Mouse (Mus musculus) midbrain, embryonic 12.5 days (tissue): ENCODE results near the gene Alox5ap. TPM values are rescaled to one million over a fixed set of nuclear protein-coding genes. Genes with fewer than 3 reads are reported as not detected.

Source experiments
- ATAC-seq: fragments of 200-750 bp; cut with Nextera tagmentation; 2 replicates; pipeline ENCODE4 v1.8.0; 2017; ENCODE audit warnings: low read depth, moderate TSS enrichment, moderate library complexity; ENCODE audit not compliant: low FRiP score
- H3K27ac ChIP-seq: fragments of 300-500 bp; sonication (generic); replicated peaks from 2 replicates; pipeline ENCODE4 v1.5.1; 2016; ENCODE audit warnings: mild to moderate bottlenecking
- H3K27me3 ChIP-seq: fragments of 300-500 bp; sonication (generic); 2 replicates; pipeline ENCODE4 v1.6.1; 2016; ENCODE audit warnings: mild to moderate bottlenecking
- H3K36me3 ChIP-seq: fragments of 300-500 bp; sonication (generic); 2 replicates; pipeline ENCODE4 v1.6.1; 2016
- H3K4me1 ChIP-seq: fragments of 300-500 bp; sonication (generic); 2 replicates; pipeline ENCODE4 v1.6.1; 2016
- H3K4me2 ChIP-seq: fragments of 300-500 bp; sonication (generic); replicated peaks from 2 replicates; pipeline ENCODE4 v1.6.1; 2016; ENCODE audit warnings: mild to moderate bottlenecking, moderate library complexity
- H3K4me3 ChIP-seq: fragments of 300-500 bp; sonication (generic); 2 replicates; pipeline ENCODE4 v1.5.1; 2016; ENCODE audit warnings: mild to moderate bottlenecking
- H3K9ac ChIP-seq: fragments of 300-500 bp; sonication (generic); replicated peaks from 2 replicates; pipeline ENCODE4 v1.6.1; 2016; ENCODE audit warnings: mild to moderate bottlenecking, moderate library complexity
- H3K9me3 ChIP-seq: fragments of 300-500 bp; sonication (generic); 2 replicates; pipeline ENCODE4 v1.6.1; 2016; ENCODE audit warnings: mild to moderate bottlenecking
- WGBS: fragments of 180-500 bp; shearing (Covaris S2); methylation state at CpG from one replicate; pipeline ENCODE4 v1.1.7; 2016; 5-methylcytosine and 5-hydroxymethylcytosine counted together
- polyA plus RNA-seq: library from polyadenylated mRNA; unstranded; fragments of >200 nt; fragmentation: Nextera tagmentation; extraction: Ambion mirVana; gene quantifications from 2 replicates; pipeline ENCODE4 v1.2.1, GENCODE M21; 2016

The Alox5ap gene
- polyA plus RNA-seq, 1 experiment from 2014 or later: 6.5 TPM

DNA sequence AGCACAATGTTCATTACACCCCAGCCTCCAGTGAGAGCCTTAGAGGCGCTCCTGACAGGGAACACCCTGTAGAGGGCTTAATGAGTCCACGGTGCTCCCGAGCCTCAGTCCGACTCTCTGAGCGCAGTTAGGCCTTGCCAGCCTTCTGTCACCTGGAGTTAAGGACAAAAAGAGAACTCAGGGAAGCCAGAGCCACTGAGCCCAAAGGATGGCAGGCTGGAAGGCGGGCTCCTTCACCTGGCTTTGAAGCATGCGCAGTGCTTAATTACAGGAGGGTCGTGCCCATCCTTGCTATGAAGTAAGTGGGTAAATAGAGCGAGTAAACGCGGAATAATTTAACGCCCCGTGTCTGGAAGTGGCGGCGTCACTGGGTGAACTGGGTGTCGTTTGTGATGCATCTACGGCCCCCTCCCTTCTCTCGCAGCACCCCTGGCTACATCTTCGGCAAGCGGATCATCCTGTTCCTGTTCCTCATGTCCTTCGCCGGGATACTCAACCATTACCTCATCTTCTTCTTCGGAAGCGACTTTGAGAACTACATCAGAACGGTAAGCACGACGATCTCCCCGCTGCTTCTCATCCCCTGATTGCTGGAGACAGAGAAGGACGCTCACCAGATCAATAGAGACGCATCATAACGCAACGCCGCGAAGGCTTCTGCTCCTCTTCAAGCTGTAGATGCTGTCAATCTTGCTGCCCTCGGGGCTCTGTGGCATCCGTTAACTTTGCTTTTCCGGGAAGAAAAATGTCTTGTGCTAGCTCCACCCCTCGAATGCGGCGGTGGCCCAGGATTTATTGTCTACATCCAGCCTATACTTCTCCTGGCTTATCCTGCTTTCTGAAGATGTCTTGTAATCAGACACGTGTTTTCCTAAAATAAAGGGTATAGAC lies 22.8 kb downstream of the Alox5ap start:
- H3K27ac ChIP-seq: no peak overlapping the region
- H3K4me1 ChIP-seq: peaks cover 8% of the 10 kb centered on the region; the same call in 1 of the 2 replicates
- H3K9ac ChIP-seq: peak overlapping the region; percentile 16; the same call in 1 of the 2 replicates
- H3K9me3 ChIP-seq: peaks cover 8% of the 10 kb centered on the region; the same call in 1 of the 2 replicates
- ATAC-seq: no peak
- peaks cover 26% of the 10 kb centered on the region for H3K27me3 ChIP-seq
- H3K4me3 ChIP-seq: peak overlapping the region; percentile 35
- peak overlapping the region; percentile 53 for H3K4me2 ChIP-seq
- 24% methylated on average over 41 of the region's 41 CpGs for WGBS
- H3K36me3 ChIP-seq: no peaks in the 10 kb centered on the region

- Histone ChIP-seq H3K27ac (no peak overlapping the region), H3K27me3 (peaks cover 19% of the 10 kb centered on the region; the same call in 1 of the 2 replicates), H3K4me3 (no peak overlapping the region), H3K36me3 (no peaks in the 10 kb centered on the region), H3K9ac (no peak overlapping the region), H3K4me1 (peaks cover 8% of the 10 kb centered on the region; the same call in 1 of the 2 replicates), H3K4me2 (no peak overlapping the region), H3K9me3 (no peaks in the 10 kb centered on the region)
- no peak for ATAC-seq
- WGBS: 89% methylated on average over 5 of the region's 5 CpGs
Observed at GRCm38 (mm10) chr5:149291266-149291665, 26.7 kb downstream of the Alox5ap start.

DNA sequence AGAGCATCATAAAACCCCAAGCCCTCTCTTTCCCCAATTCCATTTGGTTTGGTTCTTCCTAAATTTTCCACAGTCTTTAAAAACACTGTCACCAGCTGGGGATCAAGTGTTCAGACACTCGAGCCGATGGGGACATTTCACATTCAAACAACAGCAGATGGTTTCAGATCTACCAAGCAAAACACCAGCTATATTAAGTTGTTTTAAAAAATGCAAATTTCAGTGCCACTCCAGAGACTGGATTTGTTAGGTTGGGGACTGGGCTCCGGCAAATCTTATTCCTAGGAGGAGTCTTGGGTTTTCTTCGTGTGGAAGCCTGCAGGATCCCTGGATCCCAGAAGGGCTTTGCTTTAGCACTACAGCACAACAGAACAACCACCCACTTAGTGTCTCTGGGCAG lies 28.5 kb downstream of the Alox5ap start:
- 70% methylated on average over 4 of the region's 4 CpGs for WGBS
- Histone ChIP-seq H3K9ac (no peak overlapping the region), H3K27me3 (peaks cover 4% of the 10 kb centered on the region; the same call in 1 of the 2 replicates), H3K4me3 (no peak overlapping the region), H3K36me3 (no peaks in the 10 kb centered on the region), H3K4me1 (no peaks in the 10 kb centered on the region), H3K9me3 (peaks cover 5% of the 10 kb centered on the region; the same call in 1 of the 2 replicates), H3K27ac (no peak overlapping the region), H3K4me2 (no peak overlapping the region)
- ATAC-seq: no peak

- no peak overlapping the region for H3K4me3 ChIP-seq
- ATAC-seq: no peak
- WGBS: 95% methylated on average over 6 of the region's 6 CpGs
Observed at GRCm38 (mm10) chr5:149296808-149297207, 32.2 kb downstream of the Alox5ap start.

DNA sequence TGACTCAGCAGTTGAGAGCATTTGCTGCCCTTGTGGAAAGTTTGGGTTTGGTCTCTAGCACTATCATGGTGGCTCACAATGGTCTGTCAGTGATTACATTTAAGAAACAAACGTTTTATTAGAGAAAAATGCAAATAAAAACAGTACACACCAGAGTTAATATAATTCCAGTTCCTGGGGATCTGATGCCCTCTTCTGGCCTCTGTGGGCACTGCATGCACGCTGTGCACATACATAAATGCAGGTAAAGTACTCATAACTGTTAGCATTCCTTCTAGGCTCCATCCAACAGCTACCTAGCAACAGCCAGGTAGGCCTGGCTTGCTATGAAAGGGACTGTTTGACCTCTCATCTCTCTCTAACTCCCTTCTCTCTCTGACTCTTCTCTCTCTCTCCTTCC lies 32.9 kb downstream of the Alox5ap start:
- no peak overlapping the region for H3K9ac ChIP-seq
- no peaks in the 10 kb centered on the region for H3K4me1 ChIP-seq
- no peak overlapping the region for H3K27ac ChIP-seq
- WGBS: 60% methylated on average over 2 of the region's 2 CpGs
- no peaks in the 10 kb centered on the region for H3K27me3 ChIP-seq
- no peaks in the 10 kb centered on the region for H3K36me3 ChIP-seq
- H3K9me3 ChIP-seq: peaks cover 5% of the 10 kb centered on the region; the same call in 1 of the 2 replicates
- no peak overlapping the region for H3K4me2 ChIP-seq
- H3K4me3 ChIP-seq: no peak overlapping the region
- ATAC-seq: no peak

More at GRCm38 (mm10) chr5:149296808-149297207, 32.2 kb downstream of the Alox5ap start:
- no peak overlapping the region for H3K9ac ChIP-seq
- no peak overlapping the region for H3K27ac ChIP-seq
- H3K27me3 ChIP-seq: no peaks in the 10 kb centered on the region
- H3K9me3 ChIP-seq: peaks cover 5% of the 10 kb centered on the region; the same call in 1 of the 2 replicates
- no peaks in the 10 kb centered on the region for H3K4me1 ChIP-seq
- no peak overlapping the region for H3K4me2 ChIP-seq
- no peaks in the 10 kb centered on the region for H3K36me3 ChIP-seq

- H3K4me2 ChIP-seq: no peak overlapping the region
Observed at GRCm38 (mm10) chr5:149298234-149298633, 33.7 kb downstream of the Alox5ap start.

GRCm38 (mm10) chr5:149312884-149313652 lies 48.5 kb downstream of the Alox5ap start:
- no peaks in the 10 kb centered on the region for H3K36me3 ChIP-seq
- WGBS: 67% methylated on average over 23 of the region's 23 CpGs
- H3K27me3 ChIP-seq: no peaks in the 10 kb centered on the region
- H3K4me1 ChIP-seq: peaks cover 14% of the 10 kb centered on the region
- ATAC-seq: no peak
- no peak overlapping the region for H3K9ac ChIP-seq
- no peak overlapping the region for H3K4me3 ChIP-seq
- H3K27ac ChIP-seq: no peak overlapping the region
- H3K9me3 ChIP-seq: 0 out of 2 replicates have a peak, but pooled peaks cover 4% of the 10 kb centered on the region
- no peak overlapping the region for H3K4me2 ChIP-seq

More at GRCm38 (mm10) chr5:149298234-149298633, 33.7 kb downstream of the Alox5ap start:
- no peaks in the 10 kb centered on the region for H3K36me3 ChIP-seq
- no peaks in the 10 kb centered on the region for H3K4me1 ChIP-seq
- no peak overlapping the region for H3K27ac ChIP-seq
- H3K9ac ChIP-seq: no peak overlapping the region
- no peak for ATAC-seq
- H3K4me3 ChIP-seq: no peak overlapping the region
- H3K27me3 ChIP-seq: no peaks in the 10 kb centered on the region
- peaks cover 5% of the 10 kb centered on the region; the same call in 1 of the 2 replicates for H3K9me3 ChIP-seq
- 69% methylated on average over 4 of the region's 4 CpGs for WGBS

DNA sequence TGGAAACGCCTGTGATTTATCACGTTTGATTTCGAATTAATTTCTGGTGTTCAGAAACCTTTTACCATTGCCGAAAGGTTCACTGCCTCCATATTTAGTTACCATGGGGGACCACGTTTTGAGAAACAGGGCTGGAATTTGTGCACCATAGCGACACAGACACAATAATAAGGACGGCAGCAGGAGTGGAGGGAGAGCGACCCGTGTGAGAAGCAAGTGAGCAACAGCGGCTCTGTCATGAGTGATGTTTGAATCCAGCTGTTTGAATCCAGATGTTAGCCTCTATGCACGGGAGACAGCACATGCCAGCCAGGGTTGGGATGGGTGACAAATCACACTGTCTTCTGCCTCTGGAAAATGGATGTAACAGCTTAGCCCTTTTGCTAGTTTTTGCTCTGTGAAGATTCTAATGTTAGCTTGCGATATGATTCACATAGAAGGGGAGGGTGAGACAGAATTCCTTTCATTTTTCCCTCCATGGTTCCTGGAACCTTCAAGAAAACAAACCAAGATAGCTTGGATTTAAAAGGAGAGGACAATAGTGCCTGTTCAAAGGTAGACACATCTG lies 50.0 kb downstream of the Alox5ap start:
- H3K4me2 ChIP-seq: no peak overlapping the region
- H3K9ac ChIP-seq: no peak overlapping the region
- WGBS: 87% methylated on average over 12 of the region's 12 CpGs
- no peak overlapping the region for H3K4me3 ChIP-seq
- no peak for ATAC-seq
- no peaks in the 10 kb centered on the region for H3K27me3 ChIP-seq
- H3K9me3 ChIP-seq: 0 out of 2 replicates have a peak, but pooled peaks cover 4% of the 10 kb centered on the region
- H3K36me3 ChIP-seq: no peaks in the 10 kb centered on the region
- no peak overlapping the region for H3K27ac ChIP-seq
- peaks cover 14% of the 10 kb centered on the region for H3K4me1 ChIP-seq

- Histone ChIP-seq H3K4me2 (no peak overlapping the region), H3K4me1 (peaks cover 36% of the 10 kb centered on the region), H3K36me3 (no peaks in the 10 kb centered on the region), H3K4me3 (no peak overlapping the region), H3K27me3 (no peaks in the 10 kb centered on the region), H3K27ac (0 out of 2 replicates have a peak overlapping the region, but pooled peaks have one; percentile 21), H3K9me3 (0 out of 2 replicates have a peak, but pooled peaks cover 4% of the 10 kb centered on the region), H3K9ac (no peak overlapping the region)
- ATAC-seq: 0 out of 2 replicates have a peak, but pooled peaks have one; percentile 42
- WGBS: 13% methylated on average over 4 of the region's 4 CpGs
Observed at GRCm38 (mm10) chr5:149316926-149317325, 52.4 kb downstream of the Alox5ap start.

- 32% methylated on average over 9 of the region's 9 CpGs for WGBS
- no peaks in the 10 kb centered on the region for H3K36me3 ChIP-seq
- peak overlapping the region; percentile 47 for H3K4me2 ChIP-seq
- ATAC-seq: no peak
- peak overlapping the region; percentile 22; the same call in 1 of the 2 replicates for H3K4me3 ChIP-seq
- H3K27me3 ChIP-seq: no peaks in the 10 kb centered on the region
- H3K4me1 ChIP-seq: peaks cover 47% of the 10 kb centered on the region
- H3K9me3 ChIP-seq: 0 out of 2 replicates have a peak, but pooled peaks cover 4% of the 10 kb centered on the region
- peak overlapping the region; percentile 88 for H3K27ac ChIP-seq
- H3K9ac ChIP-seq: peak overlapping the region; percentile 44; the same call in 1 of the 2 replicates
Observed at GRCm38 (mm10) chr5:149319874-149320323, 55.3 kb downstream of the Alox5ap start.
